Mouse (Mus musculus) ES-E14 (cell line): ENCODE data around the gene Syt2.

ENCODE experiments used
- CHD2 ChIP-seq: IDR thresholded peaks from 2 replicates; pipeline ENCODE4 v1.6.1; 2014; ENCODE audit warnings: mild to moderate bottlenecking, low read depth, low read length, inconsistent platforms
- HCFC1 ChIP-seq: IDR thresholded peaks from 2 replicates; pipeline ENCODE4 v1.6.1; 2012; ENCODE audit warnings: low read length, inconsistent platforms, borderline replicate concordance; ENCODE audit not compliant: insufficient read depth
- ZC3H11A ChIP-seq: IDR thresholded peaks from 2 replicates; pipeline ENCODE4 v1.6.1; 2012; ENCODE audit warnings: low read depth, mild to moderate bottlenecking, inconsistent platforms, low read length, borderline replicate concordance

GRCm38 (mm10) chr1:134749889-134750288 lies 103.4 kb downstream of the Syt2 start:
- no peak for TF ChIP-seq HCFC1
- TF ChIP-seq ZC3H11A: no peak
- TF ChIP-seq CHD2: no peak
